Mouse (Mus musculus) lung, embryonic 14.5 days (tissue): ENCODE results near the gene Enpp7. TPM values are rescaled to one million over a fixed set of nuclear protein-coding genes. Genes with fewer than 3 reads are reported as not detected.

ENCODE experiments used
- ATAC-seq: fragments of 200-750 bp; cut with Nextera tagmentation; 2 replicates; pipeline ENCODE4 v1.8.0; 2017; ENCODE audit warnings: mild to moderate bottlenecking, moderate TSS enrichment, moderate library complexity; ENCODE audit not compliant: insufficient read depth
- DNase-seq: peaks from one replicate; pipeline ENCODE4 v3.0.0-alpha.2; 2015
- H3K27ac ChIP-seq: fragments of 300-500 bp; sonication (generic); 2 replicates; pipeline ENCODE4 v1.5.1; 2014; ENCODE audit warnings: low read depth, mild to moderate bottlenecking, moderate library complexity
- H3K27me3 ChIP-seq: fragments of 300-500 bp; sonication (generic); 2 replicates; pipeline ENCODE4 v1.6.1; 2014; ENCODE audit warnings: low read length, control low read depth; ENCODE audit not compliant: insufficient read depth
- H3K36me3 ChIP-seq: fragments of 300-500 bp; sonication (generic); 2 replicates; pipeline ENCODE4 v1.6.1; 2014; ENCODE audit warnings: control low read depth; ENCODE audit not compliant: insufficient read depth
- H3K4me1 ChIP-seq: fragments of 300-500 bp; sonication (generic); 2 replicates; pipeline ENCODE4 v1.6.1; 2014; ENCODE audit warnings: antibody characterized with exemption, control low read depth; ENCODE audit not compliant: insufficient read depth
- H3K4me2 ChIP-seq: fragments of 300-500 bp; sonication (generic); 2 replicates; pipeline ENCODE4 v1.6.1; 2014; ENCODE audit warnings: mild to moderate bottlenecking
- H3K4me3 ChIP-seq: fragments of 300-500 bp; sonication (generic); 2 replicates; pipeline ENCODE4 v1.5.1; 2014; ENCODE audit warnings: low read depth, low read length
- H3K9ac ChIP-seq: fragments of 300-500 bp; sonication (generic); 2 replicates; pipeline ENCODE4 v1.6.1; 2014
- H3K9me3 ChIP-seq: fragments of 300-500 bp; sonication (generic); 2 replicates; pipeline ENCODE4 v1.6.1; 2016; ENCODE audit warnings: low read depth, low read length, control low read depth
- CTCF ChIP-seq: IDR thresholded peaks from 2 replicates; pipeline ENCODE4 v1.5.1; 2016; ENCODE audit warnings: antibody characterized with exemption, low read depth
- WGBS: fragments of 180-500 bp; shearing (Covaris S2); extraction: QIAGEN DNeasy Blood & Tissue Kit; methylation state at CpG from one replicate; pipeline ENCODE4 v1.1.7; 2014; 5-methylcytosine and 5-hydroxymethylcytosine counted together
- polyA plus RNA-seq: library from polyadenylated mRNA; unstranded; fragments of >200 nt; fragmentation: Nextera tagmentation; extraction: Ambion mirVana; gene quantifications from 2 replicates; pipeline ENCODE4 v1.2.1, GENCODE M21; 2014

Gene Enpp7
- polyA plus RNA-seq, 1 experiment from 2014 or later = not detected

- under 1% methylated on average over 63 of the region's 63 CpGs for WGBS
- ATAC-seq = peak; percentile 90
- Histone ChIP-seq H3K9ac (peak within 1 kb of the TSS; percentile 76), H3K27ac (peak within 1 kb of the TSS; percentile 58), H3K36me3 (peaks cover 9% of the 10 kb centered on the region; the same call in 1 of the 2 replicates), H3K27me3 (peaks cover 82% of the 10 kb centered on the region), H3K4me1 (peaks cover 26% of the 10 kb centered on the region), H3K4me3 (peak within 1 kb of the TSS; percentile 78), H3K4me2 (peak within 1 kb of the TSS; percentile 100), H3K9me3 (no peaks in the 10 kb centered on the region)
- DNase-seq = peak; percentile 100
- no peak for TF ChIP-seq CTCF
Measured at GRCm38 (mm10) chr11:119040600-119041324, 52.8 kb downstream of the Enpp7 start, which contains the start of gene Cbx8. Gene Cbx8 (minus strand): TSS chr11:119040969.

GRCm38 (mm10) chr11:119041325-119041716 lies 53.3 kb downstream of the Enpp7 start:
- peak overlapping the region; percentile 78 for H3K4me3 ChIP-seq
- WGBS = under 1% methylated on average over 31 of the region's 31 CpGs
- no peaks in the 10 kb centered on the region for H3K9me3 ChIP-seq
- peak overlapping the region; percentile 100 for H3K4me2 ChIP-seq
- peaks cover 82% of the 10 kb centered on the region for H3K27me3 ChIP-seq
- ATAC-seq (no peak; the same call in none of the 2 replicates), DNase-seq (peak; percentile 59)
- no peak overlapping the region for H3K27ac ChIP-seq
- H3K36me3 ChIP-seq = peaks cover 9% of the 10 kb centered on the region; the same call in 1 of the 2 replicates
- peaks cover 26% of the 10 kb centered on the region for H3K4me1 ChIP-seq
- H3K9ac ChIP-seq = peak overlapping the region; percentile 50
- TF ChIP-seq CTCF = no peak

DNA sequence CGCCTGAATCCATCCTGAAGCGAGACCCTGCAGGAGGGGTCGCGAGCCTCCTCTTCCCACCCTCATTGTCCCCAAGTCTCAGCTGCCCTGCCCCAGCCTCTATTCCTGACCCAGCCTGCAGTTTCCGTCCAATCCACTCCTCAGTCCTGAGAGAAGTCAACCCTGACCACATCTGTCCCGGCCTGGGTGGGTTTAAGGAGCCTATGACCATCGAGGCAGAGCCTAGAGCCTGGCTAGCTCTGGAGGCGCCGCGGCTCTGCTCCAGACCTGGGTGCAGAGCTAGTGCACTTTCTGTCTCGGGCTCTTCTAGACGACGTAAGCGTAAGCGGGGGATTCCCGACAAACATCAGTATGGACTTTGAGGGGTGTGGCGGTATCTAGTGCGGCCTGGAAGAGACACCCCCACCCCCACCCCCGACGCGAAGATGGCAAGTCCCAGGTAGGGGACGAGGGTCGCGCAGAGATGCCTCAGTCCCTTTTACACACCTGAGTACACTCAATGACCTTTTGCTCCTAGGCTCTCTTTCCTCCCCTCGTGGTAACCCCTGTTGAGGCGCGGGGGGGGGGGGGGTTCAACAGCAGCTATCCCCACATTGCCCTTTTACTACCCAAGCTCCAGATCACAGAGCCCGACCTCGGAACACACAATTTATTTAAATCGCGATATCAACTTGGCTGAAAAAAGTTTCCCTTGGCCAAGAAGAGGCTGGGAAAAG lies 53.9 kb downstream of the Enpp7 start:
- H3K4me2 ChIP-seq = peak overlapping the region; percentile 100
- H3K4me3 ChIP-seq = peak overlapping the region; percentile 78
- H3K9ac ChIP-seq = peak overlapping the region; percentile 50
- H3K27me3 ChIP-seq = peaks cover 82% of the 10 kb centered on the region
- H3K36me3 ChIP-seq = peaks cover 9% of the 10 kb centered on the region; the same call in 1 of the 2 replicates
- ATAC-seq (0 out of 2 replicates have a peak, but pooled peaks have one; percentile 1), DNase-seq (peak; percentile 36)
- H3K27ac ChIP-seq = no peak overlapping the region
- H3K9me3 ChIP-seq = no peaks in the 10 kb centered on the region
- no peak for TF ChIP-seq CTCF
- WGBS = 1% methylated on average over 30 of the region's 31 CpGs
- H3K4me1 ChIP-seq = peaks cover 28% of the 10 kb centered on the region

Other genes starting within 250 kb of the Enpp7 start
- 0.13 and 0.19 TPM in 2 replicates for gene Rbfox3, start 76.6 kb upstream of the Enpp7 start, polyA plus RNA-seq
- 35.6 and 43.4 TPM in 2 replicates for gene Cbx2, start 34.8 kb downstream of the Enpp7 start, polyA plus RNA-seq
- 8.5 and 8.8 TPM in 2 replicates for gene Cbx8, start 52.8 kb downstream of the Enpp7 start, polyA plus RNA-seq
- gene Cbx4, start 98.0 kb downstream of the Enpp7 start, polyA plus RNA-seq = 13.1 and 13.8 TPM in 2 replicates
- 17.1 and 17.5 TPM in 2 replicates for gene Tbc1d16, start 240.3 kb downstream of the Enpp7 start, polyA plus RNA-seq
- gene Ccdc40, start 240.4 kb downstream of the Enpp7 start, polyA plus RNA-seq = 1.7 and 1.9 TPM in 2 replicates